Mouse (Mus musculus): ENCODE measurements around the gene Osr1.

DNA sequence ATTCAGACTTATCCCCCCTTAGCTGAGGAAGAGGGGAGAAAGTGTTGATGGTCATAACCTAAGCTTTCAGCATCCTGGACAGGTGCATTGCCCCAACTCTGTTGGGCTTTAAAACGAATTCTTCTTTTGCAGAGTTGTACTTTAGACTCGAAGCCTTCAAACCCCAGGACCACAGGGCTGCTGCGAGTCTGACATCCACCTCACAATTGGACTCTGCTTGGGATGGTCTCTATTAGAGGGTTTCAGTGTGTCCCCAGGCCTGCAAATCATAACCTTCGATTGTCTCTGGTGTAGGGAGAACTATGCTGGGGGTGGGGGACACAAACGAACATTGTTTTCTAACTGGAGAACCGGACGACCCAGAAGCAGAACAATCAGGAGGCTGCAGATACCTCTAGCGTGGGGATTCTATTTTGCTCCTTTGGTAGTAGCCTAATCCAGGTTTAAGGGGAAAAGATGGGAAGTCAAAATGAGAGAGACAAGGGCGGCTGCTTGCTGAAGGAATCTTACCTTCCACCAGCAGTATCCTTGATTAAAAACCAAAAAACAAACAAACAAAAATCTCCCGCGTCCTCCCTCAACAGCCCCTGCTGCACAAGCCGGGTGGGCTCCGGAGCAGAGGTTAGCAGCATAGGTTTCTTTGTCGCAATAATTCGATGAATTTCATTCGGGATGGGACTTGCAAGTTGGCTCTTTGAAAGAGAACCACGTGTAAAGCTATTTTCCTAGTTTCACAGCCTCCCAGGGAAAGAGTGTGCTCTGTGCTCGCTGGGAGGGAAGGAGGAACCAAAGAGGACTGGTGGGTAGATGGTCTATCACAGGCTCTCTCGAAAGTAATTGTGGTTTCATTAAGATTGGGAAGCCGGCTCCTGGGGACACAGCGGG is 5.5 kb downstream of the Osr1 start:
- TF ChIP-seq CTCF (IDR thresholded peaks at IDR 0.05; ENCODE audit: low read depth, low read length) (no peak), POLR2A (IDR thresholded peaks at IDR 0.05; ENCODE audit: insufficient read depth, low read length) (no peak)
